Mouse (Mus musculus) small intestine, adult 2 months (tissue): ENCODE measurements around the gene Rhno1.

ENCODE experiments used
- CTCF ChIP-seq: fragments of 200-500 bp; IDR thresholded peaks from 2 replicates; pipeline ENCODE4 v1.5.1; 2012; ENCODE audit warnings: low read depth, mild to moderate bottlenecking, control low read depth, inconsistent platforms, low read length, moderate library complexity, mixed read lengths; ENCODE audit not compliant: insufficient replicate concordance, insufficient read length; ENCODE audit errors: extremely low read depth
- POLR2A ChIP-seq: fragments of 200-500 bp; IDR thresholded peaks from 2 replicates; pipeline ENCODE4 v1.6.1; 2012; ENCODE audit warnings: low read depth, mild to moderate bottlenecking, control low read depth, inconsistent platforms, low read length, moderate library complexity

DNA sequence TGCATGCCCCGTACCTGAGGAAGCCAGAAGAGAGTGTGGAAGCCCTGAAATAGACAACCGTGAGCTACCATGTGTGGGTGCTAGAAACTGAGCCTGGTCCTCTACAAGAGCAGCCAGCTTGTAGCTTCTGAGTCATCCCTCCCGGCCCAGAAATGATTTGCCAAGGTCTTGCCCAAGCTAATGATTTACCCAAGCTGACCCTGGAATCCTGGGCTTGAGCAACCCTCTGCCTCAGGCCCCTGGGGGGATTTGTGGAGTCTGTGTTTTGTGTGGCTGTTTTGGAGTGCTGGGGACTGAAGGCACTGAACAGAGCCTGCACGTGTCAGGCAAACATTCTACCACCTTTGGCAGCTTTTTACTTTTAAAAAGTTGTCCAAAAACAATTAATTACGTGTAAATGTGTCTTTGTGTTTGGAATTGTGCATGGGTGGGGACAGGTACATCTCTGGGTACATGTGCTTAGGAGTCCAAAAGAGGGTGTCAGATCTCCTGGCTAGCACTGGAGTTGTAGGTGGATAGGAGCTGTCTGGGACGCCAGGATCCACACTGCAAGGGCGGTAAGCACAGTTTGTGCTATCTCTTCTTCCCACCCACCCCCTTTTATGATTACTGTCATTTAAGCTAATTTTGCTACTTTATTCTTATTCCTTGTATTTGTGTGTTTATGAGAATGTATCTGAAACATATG is 35.0 kb upstream of the Rhno1 start:
- TF ChIP-seq CTCF (no peak), POLR2A (no peak)
